In the genomic region with DNA sequence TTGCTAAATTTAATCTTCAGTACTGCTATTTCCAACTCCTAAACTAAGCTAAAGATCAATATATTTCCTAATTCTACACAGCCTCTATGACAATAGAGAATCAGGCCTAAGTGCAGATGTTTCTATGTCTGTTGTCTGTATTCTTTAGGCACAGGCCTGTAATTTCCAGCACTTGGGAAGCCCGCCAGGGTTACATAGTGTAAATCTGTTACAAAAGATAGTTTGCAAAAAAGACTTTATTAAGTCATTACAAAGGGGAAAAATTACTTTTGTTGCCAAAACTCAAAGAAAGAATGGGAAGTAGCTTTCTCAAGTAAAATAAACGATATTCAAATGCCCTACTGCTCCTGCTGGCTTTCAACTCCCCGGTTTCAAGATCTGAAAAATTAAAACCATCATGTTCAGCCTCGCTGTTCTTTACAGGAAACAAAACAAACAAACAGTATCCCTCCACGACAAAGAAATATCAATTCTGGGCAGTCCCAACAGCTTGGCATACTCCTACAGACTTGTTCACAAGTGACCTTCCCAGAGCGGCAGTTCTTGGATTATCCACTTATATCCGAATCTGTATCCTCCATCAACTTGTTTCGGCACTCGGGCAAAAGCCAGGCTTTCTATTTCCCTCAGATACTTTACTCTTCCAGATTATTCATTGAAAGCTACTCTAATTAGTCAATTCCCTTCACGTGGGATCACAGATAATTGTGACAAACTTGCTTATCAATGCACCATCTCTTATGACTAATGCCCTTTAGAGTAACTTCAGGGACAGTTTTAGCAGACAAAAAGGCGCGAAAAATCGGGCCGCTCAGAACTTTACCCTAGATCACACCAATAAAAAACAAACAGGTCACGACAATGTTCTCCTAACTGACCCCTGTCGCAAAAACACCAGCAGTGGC, we compare ENCODE assay signal across 8 mouse cellular contexts. TPM values are rescaled to one million over a fixed set of nuclear protein-coding genes. Genes with fewer than 3 reads are reported as not detected.
DNase-seq lines count a peak whose midpoint lies in the region; ATAC-seq lines count a peak whose summit lies in the region.

No protein-coding gene starts in this region.

- no peaks in the 10 kb centered on the region for H3K9me3 ChIP-seq in forebrain, embryonic 16.5 days (ENCODE audit: control insufficient read depth, low read length)
- H3K9me3 ChIP-seq in limb, embryonic 10.5 days (replicated peaks) = no peaks in the 10 kb centered on the region
- no peaks in the 10 kb centered on the region for H3K9me3 ChIP-seq in midbrain, embryonic 11.5 days (ENCODE audit: control insufficient read depth, low read length)

- peaks cover 3% of the 10 kb centered on the region; the same call in 1 of the 2 replicates for H3K4me1 ChIP-seq in forebrain, embryonic 16.5 days (replicated peaks; ENCODE audit: control insufficient read depth, insufficient read depth, low read length)
- H3K4me1 ChIP-seq in limb, embryonic 10.5 days = no peaks in the 10 kb centered on the region
- H3K4me1 ChIP-seq in midbrain, embryonic 11.5 days (ENCODE audit: control insufficient read depth, insufficient read depth, low read length) = no peaks in the 10 kb centered on the region; the same call in 1 of the 2 replicates

- H3K27me3 ChIP-seq in forebrain, embryonic 16.5 days (replicated peaks; ENCODE audit: control insufficient read depth, insufficient read depth, low read length) = no peaks in the 10 kb centered on the region
- H3K27me3 ChIP-seq in limb, embryonic 10.5 days (ENCODE audit: low read depth, poor library complexity, severe bottlenecking) = no peaks in the 10 kb centered on the region
- no peaks in the 10 kb centered on the region for H3K27me3 ChIP-seq in midbrain, embryonic 11.5 days (ENCODE audit: control insufficient read depth, insufficient read depth, low read length)

- H3K27ac ChIP-seq in forebrain, embryonic 16.5 days (ENCODE audit: low read length) = no peak overlapping the region
- H3K27ac ChIP-seq in limb, embryonic 10.5 days = peak overlapping the region; percentile 85
- no peak overlapping the region for H3K27ac ChIP-seq in midbrain, embryonic 11.5 days (ENCODE audit: low read depth, low read length)

- peak overlapping the region; percentile 33 for H3K4me2 ChIP-seq in forebrain, embryonic 16.5 days (ENCODE audit: low read length)
- peak overlapping the region; percentile 19 for H3K4me2 ChIP-seq in midbrain, embryonic 11.5 days

- WGBS in forebrain, embryonic 16.5 days = 5% methylated on average over 16 of the region's 16 CpGs
- 9% methylated on average over 16 of the region's 16 CpGs for WGBS in limb, embryonic 10.5 days
- 11% methylated on average over 16 of the region's 16 CpGs for WGBS in midbrain, embryonic 11.5 days

- peak; percentile 27 to 39 for DNase-seq in right cerebral cortex, postnatal 10 days (ENCODE audit: low spot score in 2 of 2)
- DNase-seq in right cerebral cortex, postnatal 25 days = no peak
- DNase-seq in c-Kit-positive CD71-negative TER-119-negative erythroid progenitor cells, embryonic 14.5 days (ENCODE audit: low read depth) = peak; percentile 67
- peak; percentile 37 for DNase-seq in limb, embryonic 10.5 days (ENCODE audit: low spot score)
- DNase-seq in midbrain, embryonic 11.5 days (ENCODE audit: low spot score, missing footprints) = no peak
- no peak for DNase-seq in ovary, adult 18-20 months (ENCODE audit: low spot score)
- DNase-seq in urinary bladder, postnatal 10 days (ENCODE audit: low spot score) = no peak

- ATAC-seq in forebrain, embryonic 16.5 days = no peak; the same call in 1 of the 2 replicates
- ATAC-seq in midbrain, embryonic 11.5 days (ENCODE audit: low FRiP score) = no peak

- H3K9ac ChIP-seq in forebrain, embryonic 16.5 days (replicated peaks; ENCODE audit: low read depth, low read length) = peak overlapping the region; percentile 43; the same call in 1 of the 2 replicates
- peak overlapping the region; percentile 18; the same call in 1 of the 2 replicates for H3K9ac ChIP-seq in midbrain, embryonic 11.5 days (ENCODE audit: low read length)

- peak overlapping the region; percentile 43 for H3K4me3 ChIP-seq in forebrain, embryonic 16.5 days (replicated peaks; ENCODE audit: low read length)
- H3K4me3 ChIP-seq in limb, embryonic 10.5 days = peak overlapping the region; percentile 50
- peak overlapping the region; percentile 35 for H3K4me3 ChIP-seq in midbrain, embryonic 11.5 days (ENCODE audit: low read depth, low read length)

- H3K36me3 ChIP-seq in forebrain, embryonic 16.5 days (ENCODE audit: control insufficient read depth, insufficient read depth) = 0 out of 2 replicates have a peak, but pooled peaks cover 3% of the 10 kb centered on the region
- H3K36me3 ChIP-seq in limb, embryonic 10.5 days = peaks cover 24% of the 10 kb centered on the region
- peaks cover 3% of the 10 kb centered on the region for H3K36me3 ChIP-seq in midbrain, embryonic 11.5 days (ENCODE audit: control insufficient read depth, insufficient read depth, low read length)

RNA-seq across cellular contexts. Expression of gene Eif4enif1, which starts 0.6 kb away (rescaled TPM):
- 40.9 and 54.9 TPM in 2 replicates for polyA plus RNA-seq in forebrain, embryonic 16.5 days (2015; fragmentation: Nextera tagmentation; extraction: Ambion mirVana)
- polyA plus RNA-seq in limb, embryonic 10.5 days (2016; fragmentation: Nextera tagmentation; extraction: Ambion mirVana) = 64.7 and 74.1 TPM in 2 replicates
- polyA plus RNA-seq in midbrain, embryonic 11.5 days (2014; fragmentation: Nextera tagmentation; extraction: Ambion mirVana) = 54.5 and 54.7 TPM in 2 replicates

RNA-seq across cellular contexts. Expression of gene Sfi1, which starts 8.3 kb away (rescaled TPM):
- polyA plus RNA-seq in forebrain, embryonic 16.5 days (2015; fragmentation: Nextera tagmentation; extraction: Ambion mirVana) = 17.2 and 23.9 TPM in 2 replicates
- polyA plus RNA-seq in limb, embryonic 10.5 days (2016; fragmentation: Nextera tagmentation; extraction: Ambion mirVana) = 11.0 and 14.3 TPM in 2 replicates
- 8.0 and 8.8 TPM in 2 replicates for polyA plus RNA-seq in midbrain, embryonic 11.5 days (2014; fragmentation: Nextera tagmentation; extraction: Ambion mirVana)

Comparison
In these comparisons a context has a peak if more than half of its experiments do, and no peak if none do; other contexts are left out.
1. DNase-seq: peak in right cerebral cortex, postnatal 10 days (2 of 2), c-Kit-positive CD71-negative TER-119-negative erythroid progenitor cells, embryonic 14.5 days (single experiment) and limb, embryonic 10.5 days (single experiment); none in right cerebral cortex, postnatal 25 days (single experiment), midbrain, embryonic 11.5 days (single experiment), ovary, adult 18-20 months (single experiment) and urinary bladder, postnatal 10 days (single experiment).
2. Peak in every context shown above with its lines, with median percentiles within 50 percentile points of each other: H3K4me3 ChIP-seq.